Mouse (Mus musculus) left cerebral cortex, adult 6 months (tissue): ENCODE data around the gene Sox11. TPM values are rescaled to one million over a fixed set of nuclear protein-coding genes. Genes with fewer than 3 reads are reported as not detected.

Source experiments
- long read RNA-seq, 2 experiments: library from polyadenylated mRNA; unstranded; transcript quantifications; one replicate each; pipeline ENCODE4 v2.0.0; 2019 to 2020
- polyA plus RNA-seq: library from polyadenylated mRNA; unstranded; fragments of <200 nt; fragmentation: Nextera tagmentation; gene quantifications from 2 replicates; pipeline ENCODE4 v1.2.3, GENCODE M21; 2021

Gene Sox11
- 4.0 and 6.9 TPM in 2 replicates for polyA plus RNA-seq
- long read RNA-seq, experiment 1, full-length matches to known transcripts, result 3 of 3 reads
- long read RNA-seq, experiment 1, partial matches to known transcripts, result 0 of 3 reads
- long read RNA-seq, experiment 1, other reads (novel, unspliced or antisense), result 0 of 3 reads
- long read RNA-seq, experiment 2, full-length matches to known transcripts, result 33 of 33 reads
- long read RNA-seq, experiment 2, partial matches to known transcripts, result 0 of 33 reads
- long read RNA-seq, experiment 2, other reads (novel, unspliced or antisense), result 0 of 33 reads

GRCm38 (mm10) chr12:27341871-27342690, at the start of gene Sox11:
Gene Sox11 (minus strand): TSS chr12:27342574.

